Mouse (Mus musculus) E14TG2a.4 (cell line): ENCODE measurements around the gene Olfr1423.

Source experiments
- H3K27me3 ChIP-seq: 2 replicates; pipeline ENCODE4 v1.6.1; 2014; ENCODE audit warnings: low read length, control low read depth; ENCODE audit not compliant: insufficient read depth
- H3K36me3 ChIP-seq: 2 replicates; pipeline ENCODE4 v1.6.1; 2014; ENCODE audit warnings: low read length, control low read depth; ENCODE audit not compliant: insufficient read depth
- H3K4me1 ChIP-seq: replicated peaks from 2 replicates; pipeline ENCODE4 v1.6.1; 2014; ENCODE audit warnings: low read depth, low read length, control low read depth
- H3K4me3 ChIP-seq: replicated peaks from 2 replicates; pipeline ENCODE4 v1.5.1; 2014; ENCODE audit warnings: mild to moderate bottlenecking, low read length
- H3K9me3 ChIP-seq: 2 replicates; pipeline ENCODE4 v1.6.1; 2014; ENCODE audit warnings: low read length, control low read depth
- CTCF ChIP-seq: conservative IDR thresholded peaks from 2 replicates; pipeline ENCODE4 v1.5.1; 2014; ENCODE audit warnings: low read length
- NANOG ChIP-seq: IDR thresholded peaks from 2 replicates; pipeline ENCODE4 v1.6.1; 2014; ENCODE audit warnings: borderline replicate concordance, low read length, mixed read lengths
- POU5F1 ChIP-seq: IDR thresholded peaks from 2 replicates; pipeline ENCODE4 v1.6.1; 2014; ENCODE audit warnings: low read length, borderline replicate concordance

Olfr1423 gene

GRCm38 (mm10) chr19:12016192-12016591, 24.9 kb downstream of the Olfr1423 start:
- no peaks in the 10 kb centered on the region for H3K36me3 ChIP-seq
- peaks cover 10% of the 10 kb centered on the region for H3K27me3 ChIP-seq
- H3K4me1 ChIP-seq, result peaks cover 41% of the 10 kb centered on the region
- no peaks in the 10 kb centered on the region for H3K9me3 ChIP-seq
- H3K4me3 ChIP-seq, result no peak overlapping the region
- TF ChIP-seq POU5F1 (no peak), NANOG (no peak), CTCF (no peak)

GRCm38 (mm10) chr19:12015708-12016107, 25.4 kb downstream of the Olfr1423 start:
- TF ChIP-seq NANOG (no peak), CTCF (peak; percentile 100)
- Histone ChIP-seq H3K9me3 (no peaks in the 10 kb centered on the region), H3K27me3 (peaks cover 10% of the 10 kb centered on the region), H3K36me3 (no peaks in the 10 kb centered on the region), H3K4me3 (no peak overlapping the region), H3K4me1 (peaks cover 39% of the 10 kb centered on the region)

DNA sequence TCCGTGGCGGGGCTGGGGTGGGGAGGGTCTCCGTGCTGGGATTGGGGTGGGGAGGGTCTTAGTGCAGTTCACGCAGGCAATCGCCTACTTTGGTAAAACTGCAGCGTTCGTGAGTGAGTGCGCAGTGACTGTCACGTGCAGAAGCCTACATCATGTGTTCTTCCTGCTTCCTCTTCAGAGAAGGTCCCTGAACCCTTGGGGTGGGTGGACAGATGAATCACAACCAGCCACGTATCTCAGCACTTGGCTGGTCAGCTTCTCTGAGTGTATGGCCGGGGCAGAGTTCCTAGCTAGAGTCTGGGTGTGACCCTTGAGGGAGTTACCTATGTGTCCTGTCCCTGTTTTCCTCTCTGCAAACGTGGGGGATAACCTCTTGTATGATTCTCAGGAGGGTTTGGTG, 27.9 kb downstream of the Olfr1423 start:
- peaks cover 10% of the 10 kb centered on the region for H3K27me3 ChIP-seq
- peaks cover 34% of the 10 kb centered on the region for H3K4me1 ChIP-seq
- H3K4me3 ChIP-seq, result peak overlapping the region; percentile 89
- no peaks in the 10 kb centered on the region for H3K9me3 ChIP-seq
- TF ChIP-seq CTCF (no peak), POU5F1 (no peak), NANOG (no peak)
- H3K36me3 ChIP-seq, result no peaks in the 10 kb centered on the region

DNA sequence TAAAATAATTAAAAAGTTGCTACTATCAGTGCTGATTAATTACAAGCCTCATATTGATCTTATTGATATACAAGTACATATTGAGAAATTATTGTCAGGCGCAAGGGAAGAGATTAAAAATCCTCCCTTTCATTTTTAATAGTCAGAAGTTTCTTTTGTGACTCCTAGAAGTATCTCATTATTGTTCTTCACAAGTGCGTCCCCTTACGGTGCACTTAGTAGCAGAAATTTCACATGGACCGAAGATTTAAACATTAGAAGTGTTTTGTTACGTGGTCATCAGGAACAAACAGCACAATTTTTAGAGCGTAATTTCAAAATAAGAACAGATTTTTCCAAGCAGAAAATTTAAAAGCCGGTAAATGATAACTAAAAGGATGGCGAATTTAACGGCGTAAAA, 28.5 kb downstream of the Olfr1423 start:
- Histone ChIP-seq H3K9me3 (no peaks in the 10 kb centered on the region), H3K36me3 (no peaks in the 10 kb centered on the region), H3K4me3 (peak overlapping the region; percentile 89), H3K27me3 (peaks cover 10% of the 10 kb centered on the region), H3K4me1 (peaks cover 33% of the 10 kb centered on the region)
- no peak for TF ChIP-seq POU5F1

DNA sequence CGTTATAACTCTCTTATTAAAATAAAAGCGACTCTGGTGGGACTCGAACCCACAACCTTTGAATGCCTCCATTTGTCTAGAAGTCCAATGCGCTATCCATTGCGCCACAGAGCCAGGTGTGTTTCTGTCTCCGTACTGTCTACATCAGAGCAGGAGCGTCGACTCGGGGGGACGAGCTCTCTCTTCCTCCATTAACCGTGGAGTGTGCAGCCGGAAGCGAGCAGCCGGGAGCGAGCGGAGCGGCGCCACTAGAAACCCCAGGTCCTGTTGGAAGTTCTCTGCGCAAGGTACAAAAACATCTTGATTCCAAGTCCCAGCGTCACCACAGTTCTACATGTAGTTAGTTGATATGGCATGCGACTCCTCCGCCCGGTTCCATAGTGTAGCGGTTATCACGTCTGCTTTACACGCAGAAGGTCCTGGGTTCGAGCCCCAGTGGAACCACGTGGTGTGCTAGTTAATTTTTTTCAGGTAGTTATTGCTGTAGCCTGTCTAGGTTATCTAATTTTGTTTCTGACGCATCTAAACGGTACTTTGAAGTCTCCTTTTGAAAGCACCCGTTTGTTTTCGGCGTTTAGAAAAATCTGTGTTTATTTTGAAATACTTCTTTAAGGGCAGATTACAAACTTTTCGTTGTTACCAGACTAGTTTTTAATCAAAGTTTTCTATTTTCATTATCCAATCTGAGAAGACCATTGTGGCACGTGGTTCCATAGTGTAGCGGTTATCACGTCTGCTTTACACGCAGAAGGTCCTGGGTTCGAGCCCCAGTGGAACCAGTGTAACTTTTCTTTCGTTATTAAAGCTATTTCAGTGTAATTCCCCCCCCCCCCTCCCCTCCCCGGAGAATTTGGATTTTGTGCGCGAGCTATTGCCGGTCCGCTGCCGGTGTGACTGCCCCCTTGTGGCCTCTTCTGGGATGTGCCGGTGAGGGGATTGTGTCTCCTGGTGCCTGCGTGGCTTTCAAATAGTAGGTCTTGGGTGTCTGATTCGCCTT, 29.3 kb downstream of the Olfr1423 start:
- Histone ChIP-seq H3K4me1 (peaks cover 41% of the 10 kb centered on the region), H3K9me3 (no peaks in the 10 kb centered on the region), H3K27me3 (peaks cover 11% of the 10 kb centered on the region), H3K36me3 (no peaks in the 10 kb centered on the region), H3K4me3 (peak overlapping the region; percentile 89)
- TF ChIP-seq CTCF (peak; percentile 70), NANOG (no peak)

DNA sequence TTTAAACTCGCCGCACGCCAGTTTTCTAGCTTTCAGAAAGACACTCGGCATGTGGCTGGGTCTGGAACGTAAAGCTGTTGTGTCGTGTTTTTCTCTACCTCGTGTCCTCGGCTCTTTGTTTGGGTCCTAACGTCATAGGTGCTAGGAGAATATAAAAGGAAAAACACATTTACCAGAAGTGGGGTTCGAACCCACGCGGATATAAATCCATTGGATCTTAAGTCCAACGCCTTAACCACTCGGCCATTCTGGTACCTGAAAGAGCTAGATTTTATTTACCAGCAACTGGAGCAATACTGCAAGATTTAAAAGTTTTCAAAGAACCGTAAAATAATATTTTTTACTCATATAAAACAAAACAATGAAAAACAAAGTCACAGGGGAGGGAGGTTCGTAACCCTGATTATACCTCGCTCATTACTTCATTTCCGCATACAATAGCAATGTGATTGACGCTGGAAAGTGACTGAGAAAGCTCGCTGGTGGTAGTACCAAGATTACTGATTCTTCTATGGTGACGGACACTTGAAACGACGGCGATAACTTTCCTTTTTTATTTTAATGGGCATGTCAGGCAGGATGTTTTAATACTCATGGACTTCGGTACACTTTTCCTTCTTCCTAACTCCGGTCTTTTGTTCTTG, 30.1 kb downstream of the Olfr1423 start:
- no peaks in the 10 kb centered on the region for H3K9me3 ChIP-seq
- H3K36me3 ChIP-seq, result no peaks in the 10 kb centered on the region
- no peak for TF ChIP-seq NANOG
- no peak for TF ChIP-seq CTCF
- TF ChIP-seq POU5F1, result peak; percentile 47; the same call in 1 of the 2 replicates
- peaks cover 42% of the 10 kb centered on the region for H3K4me1 ChIP-seq
- peak overlapping the region; percentile 89 for H3K4me3 ChIP-seq
- peaks cover 12% of the 10 kb centered on the region for H3K27me3 ChIP-seq

DNA sequence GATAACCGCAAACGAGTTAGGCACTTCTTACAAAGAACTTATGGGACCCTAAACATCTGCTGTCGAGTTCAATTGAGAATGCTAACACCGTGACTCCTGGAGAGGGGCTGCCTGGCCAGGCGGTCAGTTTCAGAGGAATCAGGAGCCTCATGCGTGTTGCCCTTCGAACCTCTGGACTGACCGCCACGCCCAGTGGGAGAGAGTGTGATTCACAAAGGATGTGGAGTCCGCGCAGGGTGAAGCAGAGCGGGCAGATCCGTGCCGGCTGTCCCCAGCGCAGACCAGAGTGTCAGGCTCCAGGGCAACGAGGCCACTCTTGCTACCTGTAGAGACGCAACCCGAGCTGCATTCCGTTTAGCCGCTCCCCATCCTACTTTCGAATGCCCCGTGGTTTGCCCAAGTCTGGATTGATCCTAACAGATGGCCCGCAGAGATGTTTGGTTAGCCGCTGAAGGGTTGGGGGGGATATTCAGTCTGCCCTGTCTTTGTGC, 30.8 kb downstream of the Olfr1423 start:
- TF ChIP-seq NANOG (no peak), POU5F1 (no peak), CTCF (no peak)
- no peaks in the 10 kb centered on the region for H3K9me3 ChIP-seq
- peaks cover 12% of the 10 kb centered on the region for H3K27me3 ChIP-seq
- H3K4me1 ChIP-seq, result peaks cover 35% of the 10 kb centered on the region
- H3K36me3 ChIP-seq, result no peaks in the 10 kb centered on the region
- peak overlapping the region; percentile 89 for H3K4me3 ChIP-seq

- Histone ChIP-seq H3K4me3 (peak overlapping the region; percentile 89), H3K4me1 (peaks cover 38% of the 10 kb centered on the region), H3K36me3 (no peaks in the 10 kb centered on the region), H3K27me3 (peaks cover 12% of the 10 kb centered on the region), H3K9me3 (no peaks in the 10 kb centered on the region)
- TF ChIP-seq CTCF (no peak), NANOG (no peak), POU5F1 (no peak)
Measured at GRCm38 (mm10) chr19:12009501-12010280, 31.4 kb downstream of the Olfr1423 start.
